Mouse (Mus musculus): ENCODE data around the gene Arid3a.

DNA sequence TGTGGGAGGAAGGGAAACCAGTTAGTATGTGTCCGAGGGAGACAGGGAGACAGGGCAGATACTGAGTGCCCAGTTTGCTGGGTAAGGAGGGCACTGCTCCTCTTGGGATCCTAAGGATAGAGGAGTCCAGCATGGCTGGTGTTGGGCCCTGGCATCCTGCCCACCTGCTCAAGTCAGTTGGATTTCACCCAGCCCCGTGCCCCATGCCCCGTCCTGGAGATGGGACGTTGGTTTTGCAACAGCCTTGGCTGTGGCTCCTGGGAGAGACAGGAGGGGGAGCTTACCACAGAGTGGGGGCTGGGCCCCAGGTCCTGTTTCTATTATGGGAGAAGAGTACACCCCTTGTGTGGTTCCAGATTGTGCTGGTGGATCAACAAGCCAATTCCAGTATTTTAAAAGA lies 42.4 kb upstream of the Arid3a start:
- TF ChIP-seq CTCF (IDR thresholded peaks at IDR 0.05; ENCODE audit: control insufficient read depth, insufficient read depth, insufficient replicate concordance, low read depth, low read length) (no peak), POLR2A (IDR thresholded peaks at IDR 0.05; ENCODE audit: control insufficient read depth, low read depth, low read length) (no peak)
